Mouse (Mus musculus): ENCODE results near the gene Ccdc47. TPM values are rescaled to one million over a fixed set of nuclear protein-coding genes. Genes with fewer than 3 reads are reported as not detected.

Gene Ccdc47
- polyA plus RNA-seq (2014; fragmentation: Nextera tagmentation; extraction: Ambion mirVana), result 65.3 and 70.5 TPM in 2 replicates

DNA sequence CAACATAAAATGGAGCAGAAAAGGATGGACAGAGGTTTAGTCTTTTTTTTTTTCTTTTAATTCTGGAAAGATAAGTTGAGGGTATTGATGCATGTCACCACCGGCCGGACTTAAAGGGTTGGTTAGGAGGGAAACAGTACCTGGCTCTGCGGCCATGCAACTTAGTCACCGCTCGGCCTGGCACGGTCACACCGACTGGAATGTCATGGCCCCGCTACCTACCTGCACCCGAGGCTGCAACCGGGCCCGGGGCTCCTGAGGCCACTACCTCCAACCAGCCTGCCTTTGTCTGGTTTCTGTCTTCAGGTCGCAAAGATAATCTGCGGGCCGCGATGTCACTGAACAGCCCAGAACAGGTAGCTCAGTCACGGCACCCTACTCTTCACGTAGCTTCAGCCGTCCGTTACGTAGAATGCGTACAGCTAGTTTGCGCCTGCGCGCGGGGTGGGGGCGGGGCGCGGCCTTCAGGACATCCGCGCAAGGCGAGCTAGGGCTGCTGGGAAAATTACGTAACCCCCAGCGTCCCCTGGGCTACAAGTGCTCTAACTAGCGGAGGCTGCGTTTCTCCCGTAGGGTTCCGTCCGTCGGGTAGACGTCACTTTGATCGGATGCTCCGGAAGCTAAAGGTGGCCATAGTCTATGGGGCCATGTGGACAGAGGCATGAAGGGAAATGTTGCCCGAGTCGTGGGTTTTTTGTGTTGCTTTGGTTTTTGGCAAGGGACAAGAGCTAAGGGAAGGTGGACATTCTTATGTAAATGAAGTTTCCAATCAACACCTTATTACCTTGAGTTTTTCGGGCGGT is at the start of gene Ccdc47:
Ccdc47 (minus strand) TSS at position 418 of the 803 bp plus-strand sequence.
- ATAC-seq (replicated peaks; ENCODE audit: insufficient number of reproducible peaks, low FRiP score, low TSS enrichment, low read depth), result peak; percentile 98
- H3K4me3 ChIP-seq (ENCODE audit: low read depth, low read length), result peak within 1 kb of the TSS; percentile 97

DNA sequence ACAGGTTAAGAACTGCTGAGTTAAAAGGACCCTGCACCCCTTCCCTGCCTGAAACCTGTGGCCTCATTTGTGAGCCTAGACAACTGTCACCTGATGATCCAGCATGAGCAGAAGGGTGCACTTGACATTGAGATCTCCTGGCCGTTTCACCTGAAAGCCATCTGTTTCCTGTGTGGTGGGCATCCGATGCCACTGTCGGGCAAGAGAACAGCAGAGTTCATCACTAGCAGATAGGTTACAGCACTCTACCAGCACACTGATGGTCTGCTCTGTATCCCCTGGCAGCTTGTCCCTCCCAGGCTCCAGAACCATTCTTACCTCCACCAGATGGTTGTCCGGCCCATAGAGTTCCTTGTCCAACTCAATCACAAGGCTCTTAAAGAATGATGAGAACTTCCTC is 49.4 kb upstream of the Ccdc47 start:
- H3K4me1 ChIP-seq (ENCODE audit: control insufficient read depth, insufficient read depth, low read length), result peaks cover 6% of the 10 kb centered on the region; the same call in 1 of the 2 replicates
- no peak overlapping the region for H3K4me2 ChIP-seq (ENCODE audit: low read depth, low read length)
- no peaks in the 10 kb centered on the region for H3K9me3 ChIP-seq (replicated peaks; ENCODE audit: control insufficient read depth, low read length)
- H3K4me3 ChIP-seq (ENCODE audit: low read depth, low read length), result no peak overlapping the region
- no peak for DNase-seq (ENCODE audit: low spot score)
- peaks cover 33% of the 10 kb centered on the region for H3K36me3 ChIP-seq (replicated peaks; ENCODE audit: control insufficient read depth, insufficient read depth, low read depth, low read length)
- no peak overlapping the region for H3K9ac ChIP-seq (replicated peaks; ENCODE audit: low read length)
- 94% methylated on average over 4 of the region's 4 CpGs for WGBS
- H3K27me3 ChIP-seq (ENCODE audit: control insufficient read depth, insufficient read depth, low read length), result no peaks in the 10 kb centered on the region
- ATAC-seq (replicated peaks; ENCODE audit: insufficient number of reproducible peaks, low FRiP score, low TSS enrichment, low read depth), result no peak
- no peak overlapping the region for H3K27ac ChIP-seq (replicated peaks; ENCODE audit: low read depth, low read length)

More for the DNA sequence above, at the start of gene Ccdc47:
- Histone ChIP-seq H3K9me3 (replicated peaks; ENCODE audit: control insufficient read depth, low read length) (no peaks in the 10 kb centered on the region), H3K9ac (replicated peaks; ENCODE audit: low read length) (peak within 1 kb of the TSS; percentile 98), H3K4me1 (ENCODE audit: control insufficient read depth, insufficient read depth, low read length) (no peaks in the 10 kb centered on the region), H3K27ac (replicated peaks; ENCODE audit: low read depth, low read length) (peak within 1 kb of the TSS; percentile 89), H3K36me3 (replicated peaks; ENCODE audit: control insufficient read depth, insufficient read depth, low read depth, low read length) (peaks cover under 1% of the 10 kb centered on the region), H3K27me3 (ENCODE audit: control insufficient read depth, insufficient read depth, low read length) (no peaks in the 10 kb centered on the region), H3K4me2 (ENCODE audit: low read depth, low read length) (peak within 1 kb of the TSS; percentile 44)
- peak; percentile 98 for DNase-seq (ENCODE audit: low spot score)
- under 1% methylated on average over 46 of the region's 46 CpGs for WGBS

DNA sequence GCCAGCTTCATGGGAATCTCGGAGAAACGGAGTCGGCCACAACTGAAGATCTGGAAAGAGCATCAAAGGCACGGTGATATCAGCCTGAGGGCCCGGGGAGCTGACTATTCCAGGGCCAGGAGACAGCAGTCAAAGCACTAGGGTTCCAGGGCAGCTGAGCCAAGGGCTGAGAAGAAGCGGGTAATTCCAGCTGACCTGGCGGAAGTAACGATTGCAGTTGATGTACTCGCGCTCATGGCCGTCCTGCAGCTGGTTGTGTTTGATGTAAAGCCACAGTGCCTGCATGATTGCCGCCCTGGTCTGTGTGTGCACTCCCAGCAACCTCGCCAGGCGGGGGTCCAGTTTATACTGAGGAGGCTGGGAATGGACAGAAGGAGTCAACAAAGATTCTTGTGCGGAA is 48.8 kb upstream of the Ccdc47 start:
- no peak for ATAC-seq (replicated peaks; ENCODE audit: insufficient number of reproducible peaks, low FRiP score, low TSS enrichment, low read depth)
- H3K36me3 ChIP-seq (replicated peaks; ENCODE audit: control insufficient read depth, insufficient read depth, low read depth, low read length), result peaks cover 33% of the 10 kb centered on the region

DNA sequence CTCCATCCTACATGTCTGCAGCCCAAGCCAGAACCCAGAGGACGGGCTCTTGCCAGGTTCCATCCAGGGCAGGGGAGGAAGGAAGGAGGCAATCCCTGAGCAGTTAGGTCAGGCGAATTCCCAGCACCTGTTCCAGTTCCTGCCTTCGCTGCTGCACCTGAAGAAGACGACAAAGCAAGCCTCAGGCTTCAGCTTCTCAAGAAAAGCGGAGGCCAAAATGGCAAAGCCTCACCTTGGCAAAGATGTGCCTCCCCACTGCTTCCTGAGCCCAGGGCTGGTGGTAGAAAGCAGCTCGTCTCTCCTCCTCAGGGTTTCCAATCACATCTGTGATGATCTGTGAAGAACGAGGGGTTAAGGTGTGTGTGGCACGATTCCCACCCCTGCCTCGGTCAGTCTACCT is 47.8 kb upstream of the Ccdc47 start:
- DNase-seq (ENCODE audit: low spot score) (no peak), ATAC-seq (replicated peaks; ENCODE audit: insufficient number of reproducible peaks, low FRiP score, low TSS enrichment, low read depth) (no peak)
- H3K27ac ChIP-seq (replicated peaks; ENCODE audit: low read depth, low read length), result no peak overlapping the region
- peaks cover 6% of the 10 kb centered on the region; the same call in 1 of the 2 replicates for H3K4me1 ChIP-seq (ENCODE audit: control insufficient read depth, insufficient read depth, low read length)
- H3K4me3 ChIP-seq (ENCODE audit: low read depth, low read length), result no peak overlapping the region
- no peaks in the 10 kb centered on the region for H3K9me3 ChIP-seq (replicated peaks; ENCODE audit: control insufficient read depth, low read length)
- no peak overlapping the region for H3K9ac ChIP-seq (replicated peaks; ENCODE audit: low read length)
- peaks cover 35% of the 10 kb centered on the region for H3K36me3 ChIP-seq (replicated peaks; ENCODE audit: control insufficient read depth, insufficient read depth, low read depth, low read length)
- 95% methylated on average over 9 of the region's 9 CpGs for WGBS
- H3K4me2 ChIP-seq (ENCODE audit: low read depth, low read length), result no peak overlapping the region
- no peaks in the 10 kb centered on the region for H3K27me3 ChIP-seq (ENCODE audit: control insufficient read depth, insufficient read depth, low read length)

More for the DNA sequence above, 48.8 kb upstream of the Ccdc47 start:
- WGBS, result 93% methylated on average over 15 of the region's 15 CpGs
- no peak overlapping the region for H3K4me2 ChIP-seq (ENCODE audit: low read depth, low read length)
- H3K9ac ChIP-seq (replicated peaks; ENCODE audit: low read length), result no peak overlapping the region
- H3K4me1 ChIP-seq (ENCODE audit: control insufficient read depth, insufficient read depth, low read length), result peaks cover 6% of the 10 kb centered on the region; the same call in 1 of the 2 replicates
- H3K4me3 ChIP-seq (ENCODE audit: low read depth, low read length), result no peak overlapping the region
- DNase-seq (ENCODE audit: low spot score), result no peak
- H3K27ac ChIP-seq (replicated peaks; ENCODE audit: low read depth, low read length), result no peak overlapping the region
- no peaks in the 10 kb centered on the region for H3K9me3 ChIP-seq (replicated peaks; ENCODE audit: control insufficient read depth, low read length)
- no peaks in the 10 kb centered on the region for H3K27me3 ChIP-seq (ENCODE audit: control insufficient read depth, insufficient read depth, low read length)

DNA sequence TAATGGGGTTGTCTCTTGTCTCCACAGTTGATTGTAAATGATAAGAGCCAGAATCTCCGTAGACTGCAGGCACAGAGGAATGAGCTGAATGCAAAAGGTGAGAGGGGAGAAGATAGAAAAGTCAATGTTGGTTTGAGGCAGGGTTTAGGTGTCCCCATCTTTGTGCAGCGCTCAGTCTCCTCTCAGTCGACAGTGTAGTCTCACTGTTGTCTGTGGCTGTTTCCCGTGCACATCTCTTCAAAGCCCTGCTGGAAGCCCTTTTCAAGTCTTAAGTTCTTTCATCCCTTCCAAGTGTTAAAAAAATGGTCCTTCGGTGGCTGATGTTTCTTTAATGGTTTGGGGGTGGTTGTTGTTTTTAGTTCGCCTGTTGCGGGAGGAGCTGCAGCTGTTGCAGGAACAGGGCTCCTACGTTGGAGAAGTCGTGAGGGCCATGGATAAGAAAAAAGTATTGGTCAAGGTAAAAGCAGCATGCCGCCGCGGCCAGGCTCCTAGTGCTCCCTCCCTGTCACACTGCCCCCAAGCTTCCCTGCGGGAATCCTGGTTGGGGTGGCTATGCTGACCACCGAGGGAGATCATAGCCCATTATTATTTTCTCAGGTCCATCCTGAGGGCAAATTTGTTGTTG is 44.8 kb upstream of the Ccdc47 start:
- no peaks in the 10 kb centered on the region for H3K9me3 ChIP-seq (replicated peaks; ENCODE audit: control insufficient read depth, low read length)

DNA sequence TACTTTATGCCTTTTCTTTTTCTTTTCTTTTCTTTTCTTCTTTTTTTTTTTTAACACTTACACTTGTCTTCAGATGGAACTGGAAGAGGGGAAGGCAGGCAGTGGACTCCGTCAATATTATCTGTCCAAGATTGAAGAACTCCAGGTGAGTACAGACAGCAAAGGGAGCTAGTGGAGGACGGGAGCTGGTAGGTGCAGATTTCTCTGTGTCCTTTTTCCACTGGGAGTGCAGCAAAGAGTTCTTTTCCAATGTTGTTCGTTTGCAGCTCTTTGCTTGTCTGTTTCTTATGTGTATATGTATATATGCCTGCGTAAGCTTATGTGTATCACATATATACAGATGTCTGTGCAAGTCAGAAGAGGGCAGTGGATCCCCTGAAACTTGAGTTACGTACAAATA is 40.6 kb upstream of the Ccdc47 start:
- ATAC-seq (replicated peaks; ENCODE audit: insufficient number of reproducible peaks, low FRiP score, low TSS enrichment, low read depth), result no peak
- no peak for DNase-seq (ENCODE audit: low spot score)
- Histone ChIP-seq H3K27ac (replicated peaks; ENCODE audit: low read depth, low read length) (no peak overlapping the region), H3K27me3 (ENCODE audit: control insufficient read depth, insufficient read depth, low read length) (no peaks in the 10 kb centered on the region), H3K9me3 (replicated peaks; ENCODE audit: control insufficient read depth, low read length) (no peaks in the 10 kb centered on the region), H3K4me3 (ENCODE audit: low read depth, low read length) (peak overlapping the region; percentile 59), H3K4me2 (ENCODE audit: low read depth, low read length) (peak overlapping the region; percentile 59), H3K4me1 (ENCODE audit: control insufficient read depth, insufficient read depth, low read length) (0 out of 2 replicates have a peak, but pooled peaks cover 2% of the 10 kb centered on the region), H3K36me3 (replicated peaks; ENCODE audit: control insufficient read depth, insufficient read depth, low read depth, low read length) (peaks cover 7% of the 10 kb centered on the region), H3K9ac (replicated peaks; ENCODE audit: low read length) (peak overlapping the region; percentile 65)
- 69% methylated on average over 5 of the region's 5 CpGs for WGBS

More for the DNA sequence above, 44.8 kb upstream of the Ccdc47 start:
- Histone ChIP-seq H3K4me3 (ENCODE audit: low read depth, low read length) (no peak overlapping the region), H3K27ac (replicated peaks; ENCODE audit: low read depth, low read length) (no peak overlapping the region), H3K4me1 (ENCODE audit: control insufficient read depth, insufficient read depth, low read length) (0 out of 2 replicates have a peak, but pooled peaks cover 2% of the 10 kb centered on the region), H3K36me3 (replicated peaks; ENCODE audit: control insufficient read depth, insufficient read depth, low read depth, low read length) (peaks cover 35% of the 10 kb centered on the region), H3K9ac (replicated peaks; ENCODE audit: low read length) (no peak overlapping the region), H3K27me3 (ENCODE audit: control insufficient read depth, insufficient read depth, low read length) (no peaks in the 10 kb centered on the region), H3K4me2 (ENCODE audit: low read depth, low read length) (no peak overlapping the region)
- ATAC-seq (replicated peaks; ENCODE audit: insufficient number of reproducible peaks, low FRiP score, low TSS enrichment, low read depth) (no peak), DNase-seq (ENCODE audit: low spot score) (no peak)
- WGBS, result 88% methylated on average over 14 of the region's 14 CpGs

DNA sequence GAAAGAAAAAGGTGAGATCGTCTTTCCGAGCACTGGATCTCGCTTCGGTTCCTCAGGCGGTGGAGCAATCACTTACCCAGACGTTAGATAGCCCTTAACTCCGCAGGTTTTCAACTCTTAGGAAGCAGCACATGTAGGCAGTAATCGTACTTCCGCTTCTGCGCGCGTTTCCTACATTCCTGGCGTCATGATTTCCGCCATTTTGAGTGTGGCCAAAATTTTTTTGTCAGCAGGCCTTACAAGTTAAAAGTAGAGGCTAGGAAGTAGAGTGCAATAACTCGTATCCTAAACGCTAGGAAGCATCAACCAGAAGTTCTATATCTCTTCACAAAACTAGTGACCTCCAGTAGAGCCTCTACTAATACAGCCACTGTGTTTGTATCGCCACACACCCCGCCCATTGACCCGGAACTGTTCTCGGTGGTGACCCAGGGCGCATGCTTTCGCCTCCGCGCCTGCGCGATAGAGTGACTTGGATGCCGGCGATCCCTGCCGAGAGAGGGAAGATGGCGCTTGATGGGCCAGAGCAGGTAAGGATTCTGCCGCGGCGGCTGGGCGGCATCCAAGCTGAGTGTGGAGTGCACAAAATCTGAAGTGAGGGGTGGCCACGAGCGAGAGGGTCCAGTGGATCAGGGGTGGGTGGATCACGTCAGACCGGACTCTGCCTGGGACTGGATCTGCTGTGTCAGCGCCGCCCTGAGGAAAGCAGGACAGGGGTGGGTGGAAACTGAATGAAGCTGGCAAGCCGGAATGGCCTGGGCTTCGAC is 39.7 kb upstream of the Ccdc47 start, which contains the start of the genes Ftsj3 and Psmc5:
Ftsj3 (minus strand) TSS at position 395 of the 767 bp plus-strand sequence.
Psmc5 (plus strand) TSS at position 470 of the 767 bp plus-strand sequence.
- under 1% methylated on average over 42 of the region's 42 CpGs for WGBS
- Histone ChIP-seq H3K4me3 (ENCODE audit: low read depth, low read length) (peak within 1 kb of the TSS; percentile 59), H3K4me1 (ENCODE audit: control insufficient read depth, insufficient read depth, low read length) (0 out of 2 replicates have a peak, but pooled peaks cover 2% of the 10 kb centered on the region), H3K9ac (replicated peaks; ENCODE audit: low read length) (peak within 1 kb of the TSS; percentile 65), H3K4me2 (ENCODE audit: low read depth, low read length) (peak within 1 kb of the TSS; percentile 90), H3K27me3 (ENCODE audit: control insufficient read depth, insufficient read depth, low read length) (no peaks in the 10 kb centered on the region), H3K9me3 (replicated peaks; ENCODE audit: control insufficient read depth, low read length) (no peaks in the 10 kb centered on the region), H3K36me3 (replicated peaks; ENCODE audit: control insufficient read depth, insufficient read depth, low read depth, low read length) (peaks cover 8% of the 10 kb centered on the region), H3K27ac (replicated peaks; ENCODE audit: low read depth, low read length) (no peak within 1 kb of the TSS)
- DNase-seq (ENCODE audit: low spot score), result peak; percentile 98
- peak; percentile 86 for ATAC-seq (replicated peaks; ENCODE audit: insufficient number of reproducible peaks, low FRiP score, low TSS enrichment, low read depth)
